Mouse (Mus musculus): ENCODE data around the gene Ghr. TPM values are rescaled to one million over a fixed set of nuclear protein-coding genes. Genes with fewer than 3 reads are reported as not detected.

Ghr gene
- polyA plus RNA-seq, 1 experiment from 2014 or later = 101 TPM

DNA sequence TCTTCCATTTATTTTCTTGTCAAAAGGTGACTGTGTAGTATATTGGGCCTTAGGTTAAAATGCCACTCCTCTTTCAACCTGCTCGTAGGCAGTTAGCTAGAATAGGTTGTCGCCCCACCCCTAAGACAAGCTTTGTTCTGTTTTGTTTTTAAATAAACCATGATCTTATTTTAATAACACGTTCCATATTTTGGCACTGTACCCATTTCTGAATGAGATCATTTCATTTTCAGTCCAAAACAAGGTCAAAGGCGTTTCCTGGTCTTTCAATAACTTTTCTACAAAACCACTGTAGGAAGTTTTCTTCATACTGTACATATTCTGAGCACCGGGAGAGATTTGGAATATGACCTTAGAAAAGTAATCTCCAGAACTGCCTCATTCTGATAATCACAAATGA lies 78.6 kb downstream of the Ghr start:
- H3K27me3 ChIP-seq (ENCODE audit: control insufficient read depth, insufficient read depth, low read depth, low read length) = no peaks in the 10 kb centered on the region
- H3K9me3 ChIP-seq (ENCODE audit: control insufficient read depth, low read length) = no peaks in the 10 kb centered on the region
- H3K9ac ChIP-seq (ENCODE audit: low read length) = no peak overlapping the region
- H3K4me2 ChIP-seq (ENCODE audit: low read depth, low read length) = no peak overlapping the region
- H3K4me3 ChIP-seq (ENCODE audit: low read length) = no peak overlapping the region
- H3K27ac ChIP-seq (ENCODE audit: low read length) = no peak overlapping the region
- no peaks in the 10 kb centered on the region for H3K36me3 ChIP-seq (ENCODE audit: control insufficient read depth, insufficient read depth, low read length)
- peaks cover 16% of the 10 kb centered on the region for H3K4me1 ChIP-seq (replicated peaks; ENCODE audit: control insufficient read depth, insufficient read depth, low read length)
- no peak for ATAC-seq (ENCODE audit: low read depth)
- WGBS = 42% methylated on average over 5 of the region's 5 CpGs

DNA sequence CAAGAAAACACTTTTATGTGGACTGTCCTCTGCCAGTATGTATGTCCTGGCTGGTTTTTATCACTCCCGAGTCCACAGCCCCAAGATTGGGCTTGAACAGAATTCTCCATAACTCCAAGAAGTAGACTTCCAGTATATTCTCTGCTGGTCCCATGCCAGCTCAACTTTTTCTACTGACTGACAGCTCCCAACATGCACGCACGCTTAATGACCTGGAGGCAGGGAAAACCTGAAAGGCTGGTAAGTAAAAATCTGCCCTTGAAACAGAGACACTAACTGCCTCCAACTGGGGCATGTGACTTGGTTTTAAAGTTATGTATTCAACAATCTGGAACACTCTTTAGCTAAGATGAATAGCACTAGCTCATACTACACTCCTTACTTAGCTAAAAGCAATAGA lies 81.6 kb downstream of the Ghr start:
- no peak overlapping the region for H3K27ac ChIP-seq (ENCODE audit: low read length)
- no peaks in the 10 kb centered on the region for H3K27me3 ChIP-seq (ENCODE audit: control insufficient read depth, insufficient read depth, low read depth, low read length)
- no peak overlapping the region for H3K9ac ChIP-seq (ENCODE audit: low read length)
- no peak overlapping the region for H3K4me3 ChIP-seq (ENCODE audit: low read length)
- WGBS = 78% methylated on average over 3 of the region's 3 CpGs
- ATAC-seq (ENCODE audit: low read depth) = no peak
- H3K4me1 ChIP-seq (replicated peaks; ENCODE audit: control insufficient read depth, insufficient read depth, low read length) = peaks cover 4% of the 10 kb centered on the region; the same call in 1 of the 2 replicates
- no peaks in the 10 kb centered on the region for H3K9me3 ChIP-seq (ENCODE audit: control insufficient read depth, low read length)
- H3K4me2 ChIP-seq (ENCODE audit: low read depth, low read length) = no peak overlapping the region
- H3K36me3 ChIP-seq (ENCODE audit: control insufficient read depth, insufficient read depth, low read length) = no peaks in the 10 kb centered on the region

DNA sequence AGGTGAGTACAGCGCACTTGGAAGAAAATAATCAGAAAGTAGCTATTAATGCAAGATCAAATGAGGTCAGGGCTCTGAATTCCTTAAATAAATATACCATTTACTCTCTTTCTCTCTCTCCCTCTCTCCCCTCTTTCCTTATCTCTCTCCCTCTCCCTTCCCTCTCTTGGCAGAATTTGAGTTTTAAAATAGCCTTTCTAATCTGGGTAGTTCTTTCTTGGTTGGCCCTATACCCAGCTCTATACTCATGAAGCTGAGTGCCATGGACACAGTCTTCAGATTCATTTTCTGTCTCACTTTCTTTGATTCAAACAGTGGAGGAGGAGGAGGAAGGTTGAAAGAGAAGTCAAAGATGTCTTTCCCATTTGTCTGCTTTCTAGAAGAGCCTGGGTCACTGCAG lies 84.3 kb downstream of the Ghr start:
- ATAC-seq (ENCODE audit: low read depth) = no peak
- Histone ChIP-seq H3K4me1 (replicated peaks; ENCODE audit: control insufficient read depth, insufficient read depth, low read length) (peaks cover 2% of the 10 kb centered on the region; the same call in 1 of the 2 replicates), H3K4me3 (ENCODE audit: low read length) (no peak overlapping the region), H3K4me2 (ENCODE audit: low read depth, low read length) (no peak overlapping the region), H3K27me3 (ENCODE audit: control insufficient read depth, insufficient read depth, low read depth, low read length) (no peaks in the 10 kb centered on the region), H3K27ac (ENCODE audit: low read length) (no peak overlapping the region), H3K36me3 (ENCODE audit: control insufficient read depth, insufficient read depth, low read length) (no peaks in the 10 kb centered on the region), H3K9me3 (ENCODE audit: control insufficient read depth, low read length) (no peaks in the 10 kb centered on the region), H3K9ac (ENCODE audit: low read length) (no peak overlapping the region)
- 71% methylated on average over 1 of the region's 1 CpGs for WGBS

DNA sequence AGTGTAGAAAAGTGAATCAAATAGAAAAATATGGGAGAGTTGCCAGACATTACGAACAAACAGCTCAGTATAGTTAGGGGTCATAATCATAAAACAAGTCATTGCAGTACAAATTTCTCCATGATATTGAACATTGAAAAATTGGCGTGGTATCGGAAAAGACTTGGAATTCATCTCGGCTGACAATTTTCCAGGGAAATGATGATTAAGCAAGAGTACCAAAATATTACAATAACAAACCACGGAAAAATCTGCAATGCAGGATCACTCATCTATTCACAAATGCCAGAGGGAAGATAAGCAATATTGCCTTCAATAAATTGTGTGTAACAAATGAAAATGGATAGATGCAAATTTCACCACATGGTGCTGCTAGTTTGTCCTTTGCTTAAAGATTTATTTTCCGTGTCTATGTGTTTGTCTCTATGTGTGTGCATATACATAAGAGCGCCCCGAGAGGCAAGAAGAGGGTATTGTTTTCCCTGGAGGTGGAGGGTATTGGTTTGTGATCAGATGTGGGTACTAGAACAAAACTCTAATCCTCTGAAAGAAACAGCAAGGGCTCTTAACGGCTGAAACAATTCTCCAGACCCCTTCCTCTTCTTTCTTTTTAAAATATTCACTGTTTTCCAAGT lies 85.2 kb downstream of the Ghr start:
- H3K9me3 ChIP-seq (ENCODE audit: control insufficient read depth, low read length) = no peaks in the 10 kb centered on the region
- H3K27me3 ChIP-seq (ENCODE audit: control insufficient read depth, insufficient read depth, low read depth, low read length) = no peaks in the 10 kb centered on the region
- 73% methylated on average over 9 of the region's 9 CpGs for WGBS
- H3K9ac ChIP-seq (ENCODE audit: low read length) = no peak overlapping the region
- H3K4me3 ChIP-seq (ENCODE audit: low read length) = no peak overlapping the region
- no peak overlapping the region for H3K4me2 ChIP-seq (ENCODE audit: low read depth, low read length)
- no peaks in the 10 kb centered on the region for H3K36me3 ChIP-seq (ENCODE audit: control insufficient read depth, insufficient read depth, low read length)
- ATAC-seq (ENCODE audit: low read depth) = no peak
- H3K27ac ChIP-seq (ENCODE audit: low read length) = no peak overlapping the region
- peaks cover 2% of the 10 kb centered on the region; the same call in 1 of the 2 replicates for H3K4me1 ChIP-seq (replicated peaks; ENCODE audit: control insufficient read depth, insufficient read depth, low read length)

DNA sequence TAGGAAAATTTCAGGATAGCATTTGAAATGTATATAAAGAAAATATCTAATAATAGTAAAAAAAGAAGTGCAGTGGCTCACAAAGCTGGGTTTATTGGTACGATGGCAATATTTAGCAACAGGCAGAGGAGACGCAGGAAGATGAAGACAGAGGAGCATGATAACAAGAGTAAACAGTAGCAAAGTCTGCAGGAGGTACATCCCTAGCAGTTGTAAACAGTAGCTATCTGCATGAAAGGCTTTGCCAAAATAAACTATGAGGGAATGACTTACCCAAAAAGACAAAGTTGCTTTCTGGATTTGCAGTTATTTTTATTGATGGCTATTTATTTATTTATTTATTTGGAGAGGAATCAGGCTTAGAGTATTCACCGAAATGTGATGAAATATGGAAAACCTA lies 92.4 kb downstream of the Ghr start:
- WGBS = 61% methylated on average over 3 of the region's 3 CpGs
- Histone ChIP-seq H3K4me1 (replicated peaks; ENCODE audit: control insufficient read depth, insufficient read depth, low read length) (no peaks in the 10 kb centered on the region), H3K4me3 (ENCODE audit: low read length) (no peak overlapping the region), H3K9ac (ENCODE audit: low read length) (no peak overlapping the region), H3K36me3 (ENCODE audit: control insufficient read depth, insufficient read depth, low read length) (no peaks in the 10 kb centered on the region), H3K27ac (ENCODE audit: low read length) (no peak overlapping the region), H3K4me2 (ENCODE audit: low read depth, low read length) (no peak overlapping the region), H3K9me3 (ENCODE audit: control insufficient read depth, low read length) (no peaks in the 10 kb centered on the region), H3K27me3 (ENCODE audit: control insufficient read depth, insufficient read depth, low read depth, low read length) (no peaks in the 10 kb centered on the region)
- no peak for ATAC-seq (ENCODE audit: low read depth)

DNA sequence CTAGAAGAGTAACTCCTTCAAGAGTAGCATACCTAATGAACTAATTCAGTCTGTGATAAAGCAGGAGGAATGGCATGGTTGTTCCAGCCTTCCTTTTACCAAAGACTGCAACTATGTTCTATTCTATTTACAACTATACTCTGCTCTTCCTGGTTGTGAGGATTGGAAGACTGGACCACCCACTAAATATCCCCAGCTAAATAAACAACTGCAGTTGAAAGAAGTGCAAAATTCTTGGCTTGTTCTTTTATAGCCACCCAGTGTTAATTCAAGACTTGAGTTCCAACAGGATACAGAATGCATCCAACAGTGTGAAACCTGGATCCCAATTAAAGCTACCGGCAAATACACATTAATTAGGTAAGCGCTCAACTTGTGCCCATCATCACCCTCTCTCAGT lies 93.3 kb downstream of the Ghr start:
- H3K9ac ChIP-seq (ENCODE audit: low read length) = no peak overlapping the region
- H3K9me3 ChIP-seq (ENCODE audit: control insufficient read depth, low read length) = no peaks in the 10 kb centered on the region
- no peak overlapping the region for H3K27ac ChIP-seq (ENCODE audit: low read length)
- no peaks in the 10 kb centered on the region for H3K36me3 ChIP-seq (ENCODE audit: control insufficient read depth, insufficient read depth, low read length)
- H3K4me2 ChIP-seq (ENCODE audit: low read depth, low read length) = no peak overlapping the region
- H3K4me3 ChIP-seq (ENCODE audit: low read length) = no peak overlapping the region
- WGBS = 81% methylated on average over 2 of the region's 2 CpGs
- peak; percentile 28; the same call in 1 of the 2 replicates for ATAC-seq (ENCODE audit: low read depth)
- no peaks in the 10 kb centered on the region for H3K27me3 ChIP-seq (ENCODE audit: control insufficient read depth, insufficient read depth, low read depth, low read length)
- no peaks in the 10 kb centered on the region for H3K4me1 ChIP-seq (replicated peaks; ENCODE audit: control insufficient read depth, insufficient read depth, low read length)

DNA sequence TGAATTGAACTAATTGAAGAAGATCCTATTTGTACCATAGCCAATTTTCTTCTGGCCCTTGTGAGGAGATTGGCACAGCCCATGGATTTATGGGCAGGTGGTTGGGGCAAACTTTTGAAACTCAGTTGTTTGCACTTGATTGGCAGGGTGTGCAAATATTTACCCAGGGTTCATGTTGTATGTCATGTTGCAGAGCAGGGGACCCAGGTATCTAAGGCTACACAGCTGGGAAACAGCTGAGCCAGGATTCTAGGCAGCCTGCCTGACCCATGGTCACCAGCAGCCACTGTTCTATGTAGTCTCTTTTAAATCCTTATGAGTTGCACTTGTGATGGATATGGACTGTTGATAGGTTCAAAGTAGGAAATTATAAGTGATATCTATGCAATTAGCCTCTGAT lies 94.1 kb downstream of the Ghr start:
- Histone ChIP-seq H3K4me1 (replicated peaks; ENCODE audit: control insufficient read depth, insufficient read depth, low read length) (no peaks in the 10 kb centered on the region), H3K36me3 (ENCODE audit: control insufficient read depth, insufficient read depth, low read length) (no peaks in the 10 kb centered on the region), H3K4me3 (ENCODE audit: low read length) (no peak overlapping the region), H3K4me2 (ENCODE audit: low read depth, low read length) (no peak overlapping the region), H3K27me3 (ENCODE audit: control insufficient read depth, insufficient read depth, low read depth, low read length) (no peaks in the 10 kb centered on the region), H3K9me3 (ENCODE audit: control insufficient read depth, low read length) (no peaks in the 10 kb centered on the region), H3K9ac (ENCODE audit: low read length) (no peak overlapping the region), H3K27ac (ENCODE audit: low read length) (no peak overlapping the region)
- ATAC-seq (ENCODE audit: low read depth) = no peak

DNA sequence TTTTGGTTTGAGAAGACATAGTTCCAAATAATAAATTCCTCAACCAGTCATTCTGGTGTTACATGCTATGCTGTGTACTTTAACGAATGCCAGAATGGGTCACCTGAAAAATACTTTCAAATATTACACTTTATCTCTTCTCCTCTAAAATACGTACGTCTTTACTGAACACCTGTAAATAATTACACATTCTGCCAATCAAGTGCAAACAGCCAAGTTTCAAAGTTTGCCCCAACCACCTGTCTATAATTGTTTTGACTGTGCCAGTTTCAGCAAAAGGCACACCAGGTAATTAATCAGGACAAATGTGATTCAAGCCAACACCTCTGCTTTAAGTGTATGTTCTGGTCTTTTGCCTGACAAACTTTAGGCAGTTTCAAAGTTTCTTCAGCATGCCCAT lies 94.7 kb downstream of the Ghr start:
- Histone ChIP-seq H3K27me3 (ENCODE audit: control insufficient read depth, insufficient read depth, low read depth, low read length) (no peaks in the 10 kb centered on the region), H3K4me1 (replicated peaks; ENCODE audit: control insufficient read depth, insufficient read depth, low read length) (no peaks in the 10 kb centered on the region), H3K36me3 (ENCODE audit: control insufficient read depth, insufficient read depth, low read length) (no peaks in the 10 kb centered on the region), H3K9ac (ENCODE audit: low read length) (no peak overlapping the region), H3K9me3 (ENCODE audit: control insufficient read depth, low read length) (no peaks in the 10 kb centered on the region), H3K27ac (ENCODE audit: low read length) (no peak overlapping the region), H3K4me2 (ENCODE audit: low read depth, low read length) (no peak overlapping the region), H3K4me3 (ENCODE audit: low read length) (no peak overlapping the region)
- ATAC-seq (ENCODE audit: low read depth) = no peak
- WGBS = 73% methylated on average over 3 of the region's 3 CpGs

DNA sequence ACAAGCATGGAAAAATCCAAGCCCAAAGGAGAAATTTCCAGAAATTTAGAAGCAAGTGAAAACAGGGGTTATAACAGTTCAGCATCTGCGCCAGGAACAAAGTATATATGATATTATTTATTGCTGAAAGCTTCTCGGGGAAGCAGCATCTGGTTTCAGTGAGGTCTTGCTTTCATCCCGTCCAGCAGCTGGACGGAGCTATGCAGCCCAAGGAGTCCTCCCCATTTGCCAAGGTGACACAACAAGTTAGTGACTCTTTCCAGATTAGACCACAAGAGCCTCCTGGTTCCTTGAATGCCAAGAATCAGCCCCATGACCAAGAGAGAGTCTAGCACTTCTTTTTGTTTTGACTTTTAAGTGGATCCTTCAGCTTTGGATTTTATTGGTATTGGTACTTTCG lies 96.6 kb downstream of the Ghr start:
- Histone ChIP-seq H3K4me3 (ENCODE audit: low read length) (no peak overlapping the region), H3K4me1 (replicated peaks; ENCODE audit: control insufficient read depth, insufficient read depth, low read length) (no peaks in the 10 kb centered on the region), H3K4me2 (ENCODE audit: low read depth, low read length) (no peak overlapping the region), H3K9me3 (ENCODE audit: control insufficient read depth, low read length) (no peaks in the 10 kb centered on the region), H3K36me3 (ENCODE audit: control insufficient read depth, insufficient read depth, low read length) (no peaks in the 10 kb centered on the region), H3K27ac (ENCODE audit: low read length) (no peak overlapping the region), H3K27me3 (ENCODE audit: control insufficient read depth, insufficient read depth, low read depth, low read length) (no peaks in the 10 kb centered on the region), H3K9ac (ENCODE audit: low read length) (no peak overlapping the region)
- 73% methylated on average over 5 of the region's 5 CpGs for WGBS
- ATAC-seq (ENCODE audit: low read depth) = no peak

DNA sequence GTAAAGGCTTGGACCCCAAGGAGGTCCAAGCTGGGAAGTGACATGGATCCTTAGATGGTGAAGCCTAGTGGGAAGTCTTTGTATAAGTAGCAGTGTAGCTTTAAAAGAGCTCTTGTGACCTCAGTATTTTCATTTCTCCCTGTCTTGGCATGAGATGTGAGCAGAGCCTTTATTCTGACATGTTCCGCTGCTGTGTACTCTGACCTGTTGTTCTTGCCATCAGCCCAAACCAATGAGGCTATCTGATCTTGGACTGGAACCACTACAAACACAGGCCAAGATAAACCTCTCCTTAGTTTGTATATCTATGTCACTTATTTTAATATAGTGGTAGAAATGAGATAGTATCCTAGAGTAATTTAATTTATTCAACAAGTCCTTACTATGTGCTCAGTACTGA lies 97.9 kb downstream of the Ghr start:
- Histone ChIP-seq H3K4me2 (ENCODE audit: low read depth, low read length) (no peak overlapping the region), H3K9ac (ENCODE audit: low read length) (no peak overlapping the region), H3K4me1 (replicated peaks; ENCODE audit: control insufficient read depth, insufficient read depth, low read length) (no peaks in the 10 kb centered on the region), H3K27ac (ENCODE audit: low read length) (no peak overlapping the region), H3K27me3 (ENCODE audit: control insufficient read depth, insufficient read depth, low read depth, low read length) (no peaks in the 10 kb centered on the region), H3K9me3 (ENCODE audit: control insufficient read depth, low read length) (no peaks in the 10 kb centered on the region), H3K4me3 (ENCODE audit: low read length) (no peak overlapping the region), H3K36me3 (ENCODE audit: control insufficient read depth, insufficient read depth, low read length) (no peaks in the 10 kb centered on the region)
- no peak for ATAC-seq (ENCODE audit: low read depth)
- WGBS = 79% methylated on average over 1 of the region's 1 CpGs

Data from lung, embryonic 16.5 days (tissue).